Mouse (Mus musculus) Patski (cell line): ENCODE measurements around the gene Tmem123. TPM values are rescaled to one million over a fixed set of nuclear protein-coding genes. Genes with fewer than 3 reads are reported as not detected.

ENCODE experiments used
- ATAC-seq: fragments of 100-300 bp; one replicate; pipeline ENCODE4 v1.8.0; 2021
- CTCF ChIA-PET: fragments of 350-600 bp; sonication (Branson Sonifier 250); formaldehyde crosslinking; loops from one replicate; lab custom pipeline; 2022; ENCODE audit warnings: inconsistent platforms; lab: Charles Lee
- POLR2A ChIA-PET: fragments of 350-600 bp; sonication (Branson Sonifier 250); formaldehyde crosslinking; loops from one replicate; lab custom pipeline; 2022; ENCODE audit warnings: antibody characterized with exemption, inconsistent platforms; lab: Charles Lee
- DNase-seq: peaks from one replicate; pipeline ENCODE4 v3.0.0-alpha.2; 2011; ENCODE audit warnings: low read depth, low spot score
- H3K27me3 ChIP-seq: fragments of 371-371 bp; one replicate; pipeline ENCODE4 v1.5.1; 2021
- CTCF ChIP-seq: fragments of 100-300 bp; IDR thresholded peaks from one replicate; pipeline ENCODE4 v1.5.1; 2021
- in situ Hi-C: fragments of 300-500 bp; cut with MboI; formaldehyde crosslinking; loops from 3 replicates; pipeline ENCODE4 v1.11.1; 2018; ENCODE audit warnings: low pct_unique_long_range_greater_than_20kb, mixed read lengths
- polyA plus RNA-seq: library from polyadenylated mRNA; unstranded; gene quantifications from one replicate; pipeline ENCODE4 v1.2.3, GENCODE M21; 2021

The Tmem123 gene
- polyA plus RNA-seq, 1 experiment from 2014 or later = 83.9 TPM

- ATAC-seq = no peak
- H3K27me3 ChIP-seq = no peaks in the 10 kb centered on the region
- no peak for DNase-seq
- ChIA-PET CTCF (interaction anchor here (1.1 kb wide), 1 partner anchor 10 kb away, joined by 3 read pairs; no protein-coding TSS in a partner anchor), POLR2A (no interaction called here)
- TF ChIP-seq CTCF = no peak
- in situ Hi-C loops = no loop called here
Observed at GRCm38 (mm10) chr9:7774538-7774937, 10.7 kb downstream of the Tmem123 start.

GRCm38 (mm10) chr9:7775011-7775410 lies 11.2 kb downstream of the Tmem123 start:
- DNase-seq = no peak
- in situ Hi-C loops = no loop called here
- no peak for ATAC-seq
- H3K27me3 ChIP-seq = no peaks in the 10 kb centered on the region
- TF ChIP-seq CTCF = no peak
- CTCF ChIA-PET = interaction anchor here (1.1 kb wide), 1 partner anchor 9 kb away, joined by 3 read pairs; no protein-coding TSS in a partner anchor
- POLR2A ChIA-PET = no interaction called here

GRCm38 (mm10) chr9:7775986-7776385 lies 12.1 kb downstream of the Tmem123 start:
- no peak for ATAC-seq
- H3K27me3 ChIP-seq = no peaks in the 10 kb centered on the region
- no peak for TF ChIP-seq CTCF
- CTCF ChIA-PET = interaction anchor here (1.3 kb wide), 1 partner anchor 9 kb away, joined by 3 read pairs; no protein-coding TSS in a partner anchor
- POLR2A ChIA-PET = no interaction called here
- in situ Hi-C loops = no loop called here
- DNase-seq = no peak

GRCm38 (mm10) chr9:7776940-7777339 lies 13.1 kb downstream of the Tmem123 start:
- DNase-seq (no peak), ATAC-seq (no peak)
- ChIA-PET POLR2A (interaction anchor here (1.3 kb wide), 1 partner anchor 11 kb away, joined by 4 read pairs; no protein-coding TSS in a partner anchor), CTCF (interaction anchor here (1.3 kb wide), 1 partner anchor 10 kb away, joined by 3 read pairs; no protein-coding TSS in a partner anchor)
- no peak for TF ChIP-seq CTCF
- no peaks in the 10 kb centered on the region for H3K27me3 ChIP-seq
- in situ Hi-C loops = no loop called here

- no peak for DNase-seq
- no peak for ATAC-seq
- CTCF ChIA-PET = no interaction called here
- POLR2A ChIA-PET = interaction anchor here (1.3 kb wide), 1 partner anchor 10 kb away, joined by 4 read pairs; no protein-coding TSS in a partner anchor
- no peak for TF ChIP-seq CTCF
- no peaks in the 10 kb centered on the region for H3K27me3 ChIP-seq
- in situ Hi-C loops = no loop called here
Observed at GRCm38 (mm10) chr9:7777652-7778051, 13.8 kb downstream of the Tmem123 start.

- no peak for DNase-seq
- no peak for TF ChIP-seq CTCF
- in situ Hi-C loops = no loop called here
- ChIA-PET POLR2A (no interaction called here), CTCF (interaction anchor here (1.0 to 1.1 kb wide), 2 partner anchors 10 to 12 kb away, joined by 3 read pairs; no protein-coding TSS in a partner anchor)
- ATAC-seq = no peak
- no peaks in the 10 kb centered on the region for H3K27me3 ChIP-seq
Observed at GRCm38 (mm10) chr9:7778771-7779170, 14.9 kb downstream of the Tmem123 start.

GRCm38 (mm10) chr9:7779786-7780185 lies 15.9 kb downstream of the Tmem123 start:
- no peak for TF ChIP-seq CTCF
- DNase-seq = no peak
- in situ Hi-C loops = no loop called here
- CTCF ChIA-PET = interaction anchor here (1.0 kb wide), 1 partner anchor 11 kb away, joined by 3 read pairs; no protein-coding TSS in a partner anchor
- H3K27me3 ChIP-seq = no peaks in the 10 kb centered on the region
- POLR2A ChIA-PET = interaction anchor here (0.7 kb wide), 1 partner anchor 154 kb away, joined by 3 read pairs; no protein-coding TSS in a partner anchor
- no peak for ATAC-seq

- no peak for TF ChIP-seq CTCF
- DNase-seq (no peak), ATAC-seq (no peak)
- ChIA-PET CTCF (interaction anchor here (1.0 to 1.7 kb wide), 2 partner anchors 15 to 16 kb away, joined by 3 to 5 read pairs; no protein-coding TSS in a partner anchor), POLR2A (no interaction called here)
- in situ Hi-C loops = no loop called here
- H3K27me3 ChIP-seq = no peaks in the 10 kb centered on the region
Observed at GRCm38 (mm10) chr9:7780250-7781150, 16.7 kb downstream of the Tmem123 start.

- no peak for TF ChIP-seq CTCF
- POLR2A ChIA-PET = no interaction called here
- in situ Hi-C loops = no loop called here
- DNase-seq = no peak
- CTCF ChIA-PET = interaction anchor here (1.1 to 1.8 kb wide), 4 partner anchors 9 to 35 kb away, joined by 3 to 5 read pairs (median 4); no protein-coding TSS in a partner anchor
- no peak for ATAC-seq
- no peaks in the 10 kb centered on the region for H3K27me3 ChIP-seq
Observed at GRCm38 (mm10) chr9:7783823-7784614, 20.2 kb downstream of the Tmem123 start.

- no peak for TF ChIP-seq CTCF
- no peaks in the 10 kb centered on the region for H3K27me3 ChIP-seq
- in situ Hi-C loops = no loop called here
- ATAC-seq (peak; percentile 96), DNase-seq (peak; percentile 65)
- ChIA-PET POLR2A (no interaction called here), CTCF (interaction anchor here (1.1 to 1.8 kb wide), 4 partner anchors 10 to 35 kb away, joined by 3 to 5 read pairs (median 4); no protein-coding TSS in a partner anchor)
Observed at GRCm38 (mm10) chr9:7784615-7785012, 20.8 kb downstream of the Tmem123 start.
